Mouse (Mus musculus): Measurements from ENCODE around the gene Pebp1.

Gene Pebp1

GRCm38 (mm10) chr5:117240761-117241322 lies 46.6 kb downstream of the Pebp1 start:
- DNase-seq (ENCODE audit: low read depth, low spot score), result no peak

GRCm38 (mm10) chr5:117240321-117240731 lies 47.1 kb downstream of the Pebp1 start:
- no peak for DNase-seq (ENCODE audit: low read depth, low spot score)

GRCm38 (mm10) chr5:117239106-117239505 lies 48.3 kb downstream of the Pebp1 start:
- DNase-seq (ENCODE audit: low read depth, low spot score), result no peak

- DNase-seq (ENCODE audit: low read depth, low spot score), result no peak
Measured at GRCm38 (mm10) chr5:117236540-117236939, 50.9 kb downstream of the Pebp1 start.
